Comparison of ENCODE assay signal across 9 mouse cellular contexts in the genomic region with DNA sequence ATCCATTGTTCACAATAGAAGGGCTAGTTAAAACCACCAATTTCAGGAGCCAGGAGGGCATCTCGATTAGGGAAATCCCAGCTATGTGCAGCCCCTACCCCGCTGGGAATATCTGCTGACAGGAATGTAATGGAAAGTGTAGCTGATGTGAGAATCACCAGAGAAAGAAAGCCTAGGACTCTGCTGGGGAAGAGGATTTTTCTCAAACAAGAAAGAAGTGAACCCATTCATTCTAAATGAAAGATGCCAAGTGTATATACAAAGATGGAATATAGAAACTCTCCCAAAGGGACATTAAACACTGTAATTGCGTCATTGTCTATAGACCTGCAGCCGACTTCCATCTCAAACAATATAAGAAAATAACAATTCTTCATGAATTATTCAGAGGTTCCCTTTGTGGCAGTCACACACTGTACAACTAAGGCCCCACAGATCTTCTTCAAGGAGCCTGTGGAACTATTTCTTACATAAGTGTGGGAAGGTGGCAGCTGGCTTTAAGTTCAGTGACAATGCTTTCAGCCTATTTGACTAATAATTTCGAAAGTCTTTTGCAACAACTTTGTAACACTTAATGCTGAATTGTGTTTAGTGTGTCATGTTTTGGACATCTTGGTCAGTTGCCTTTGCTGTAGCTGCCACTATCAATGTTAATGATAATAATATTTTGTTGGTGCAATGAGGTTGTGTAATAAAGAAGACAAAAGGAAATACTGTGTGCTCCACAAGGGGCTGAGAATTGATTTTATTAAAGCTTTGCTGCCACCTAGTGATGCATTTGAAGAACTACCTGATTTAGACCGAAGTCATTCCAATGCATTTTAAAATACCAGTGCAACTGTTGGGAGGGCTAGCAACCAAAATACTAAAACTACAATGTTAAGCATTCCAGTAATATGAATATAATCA.
DNase-seq lines count a peak whose midpoint lies in the region; ATAC-seq and TF ChIP-seq lines count a peak whose summit lies in the region.
"Had no signal": no experiment of that assay in that cellular context is flagged by ENCODE, and none has a peak within 500 bp of the region (broad histone marks: within the 10 kb centered on the region; RNA-seq: fewer than 3 reads in every experiment).

No protein-coding gene starts in this region.

- H3K4me2 ChIP-seq in heart, postnatal 0 days (ENCODE audit: low read depth, low read length) = no peak overlapping the region
- H3K4me2 ChIP-seq in heart, embryonic 11.5 days = no peak overlapping the region

- no peak for ATAC-seq in heart, postnatal 0 days (ENCODE audit: insufficient read depth, low read depth)
- no peak for ATAC-seq in heart, embryonic 11.5 days (replicated peaks; ENCODE audit: insufficient number of reproducible peaks, low FRiP score, low TSS enrichment)
- peak; percentile 52; the same call in 1 of the 2 replicates for ATAC-seq in megakaryocyte-erythroid progenitor cell, adult 5-6 weeks (replicated peaks; ENCODE audit: low FRiP score, low TSS enrichment, poor library complexity, severe bottlenecking)
- ATAC-seq in monocyte, adult 5-6 weeks (replicated peaks; ENCODE audit: insufficient number of reproducible peaks, low FRiP score, low TSS enrichment, poor library complexity, severe bottlenecking) = no peak

- WGBS in heart, postnatal 0 days = 36% methylated on average over 6 of the region's 6 CpGs
- WGBS in heart, embryonic 11.5 days (ENCODE audit: insufficient replicate concordance) = 42% methylated on average over 6 of the region's 6 CpGs

- H3K4me3 ChIP-seq in heart, postnatal 0 days (ENCODE audit: low read depth, low read length) = no peak overlapping the region
- H3K4me3 ChIP-seq in heart, embryonic 11.5 days (ENCODE audit: low read depth, low read length) = no peak overlapping the region
- H3K4me3 ChIP-seq in E14TG2a.4 (replicated peaks; ENCODE audit: low read length) = no peak overlapping the region
- H3K4me3 ChIP-seq: limb, embryonic 13.5 days had no signal

- H3K36me3 ChIP-seq in heart, postnatal 0 days (replicated peaks; ENCODE audit: control insufficient read depth, insufficient read depth, low read length) = no peaks in the 10 kb centered on the region
- H3K36me3 ChIP-seq in heart, embryonic 11.5 days (ENCODE audit: control insufficient read depth, insufficient read depth, low read length) = no peaks in the 10 kb centered on the region
- H3K36me3 ChIP-seq in E14TG2a.4 (ENCODE audit: insufficient read depth, low read length) = no peaks in the 10 kb centered on the region
- H3K36me3 ChIP-seq: limb, embryonic 13.5 days had no signal

- H3K9me3 ChIP-seq in heart, postnatal 0 days (replicated peaks; ENCODE audit: control insufficient read depth, low read length) = no peaks in the 10 kb centered on the region
- no peaks in the 10 kb centered on the region for H3K9me3 ChIP-seq in heart, embryonic 11.5 days (replicated peaks; ENCODE audit: control insufficient read depth, low read length)
- H3K9me3 ChIP-seq in E14TG2a.4 (ENCODE audit: low read length) = no peaks in the 10 kb centered on the region
- H3K9me3 ChIP-seq: limb, embryonic 13.5 days had no signal

- H3K27me3 ChIP-seq in heart, postnatal 0 days (ENCODE audit: control insufficient read depth, insufficient read depth, low read length) = 0 out of 2 replicates have a peak, but pooled peaks cover 5% of the 10 kb centered on the region
- no peaks in the 10 kb centered on the region for H3K27me3 ChIP-seq in heart, embryonic 11.5 days (ENCODE audit: control insufficient read depth, insufficient read depth, low read length)
- no peaks in the 10 kb centered on the region; the same call in 1 of the 2 replicates for H3K27me3 ChIP-seq in E14TG2a.4 (ENCODE audit: insufficient read depth, low read length)

- TF ChIP-seq CTCF in heart, postnatal 0 days (IDR thresholded peaks at IDR 0.05; ENCODE audit: low read depth) = peak; percentile 51
- TF ChIP-seq CTCF in E14TG2a.4 (conservative IDR thresholded peaks at IDR 0.05; ENCODE audit: low read length) = peak; percentile 18; the same call in 1 of the 2 replicates

- no peaks in the 10 kb centered on the region for H3K4me1 ChIP-seq in heart, postnatal 0 days (ENCODE audit: control insufficient read depth, insufficient read depth)
- H3K4me1 ChIP-seq in heart, embryonic 11.5 days (ENCODE audit: control insufficient read depth, insufficient read depth, low read length) = no peaks in the 10 kb centered on the region
- no peaks in the 10 kb centered on the region for H3K4me1 ChIP-seq in E14TG2a.4 (replicated peaks; ENCODE audit: low read depth, low read length)
- H3K4me1 ChIP-seq: limb, embryonic 13.5 days had no signal

- no peak overlapping the region for H3K9ac ChIP-seq in heart, postnatal 0 days (replicated peaks; ENCODE audit: low read depth, low read length)
- no peak overlapping the region for H3K9ac ChIP-seq in heart, embryonic 11.5 days (ENCODE audit: low read depth, low read length)
- H3K9ac ChIP-seq: limb, embryonic 13.5 days had no signal

- H3K27ac ChIP-seq in heart, postnatal 0 days (ENCODE audit: low read depth) = no peak overlapping the region
- H3K27ac ChIP-seq in heart, embryonic 11.5 days (ENCODE audit: low read depth, low read length) = no peak overlapping the region
- H3K27ac ChIP-seq: limb, embryonic 13.5 days had no signal

- TF ChIP-seq EP300 in heart, postnatal 0 days (IDR thresholded peaks at IDR 0.05; ENCODE audit: low read depth) = no peak

- peak; percentile 21 for DNase-seq in heart, postnatal 0 days (ENCODE audit: low spot score)
- DNase-seq in embryo, embryonic 11 days = peak; percentile 46
- DNase-seq in spleen, adult 12 weeks (ENCODE audit: low spot score) = no peak
- no peak for DNase-seq in right cerebral cortex, postnatal 4 days

Comparison
In these comparisons a context has a peak if more than half of its experiments do, and no peak if none do; other contexts are left out.
1. DNase-seq: peak in heart, postnatal 0 days (single experiment) and embryo, embryonic 11 days (single experiment); none in spleen, adult 12 weeks (single experiment) and right cerebral cortex, postnatal 4 days (single experiment).